ENCODE assay signal across 23 mouse cellular contexts in genomic region chr11:38464239-38464596, GRCm38 (mm10).
"Had no signal": no experiment of that assay in that cellular context is flagged by ENCODE, and none has a peak within 500 bp of the region (broad histone marks: within the 10 kb centered on the region; RNA-seq: fewer than 3 reads in every experiment).

No protein-coding gene starts in this region.

- H3K27me3 ChIP-seq: heart, embryonic 12.5 days; hindbrain, embryonic 12.5 days; limb, embryonic 13.5 days; limb, embryonic 15.5 days; liver, embryonic 12.5 days had no signal

- H3K27ac ChIP-seq: gastrocnemius, adult 2 months; heart, embryonic 10.5 days; hindbrain, embryonic 10.5 days; hindbrain, embryonic 12.5 days; hindbrain, embryonic 14.5 days; limb, embryonic 13.5 days; limb, embryonic 15.5 days; liver, embryonic 12.5 days had no signal

- H3K9me3 ChIP-seq: heart, embryonic 10.5 days; heart, embryonic 12.5 days; hindbrain, embryonic 10.5 days; hindbrain, embryonic 12.5 days; limb, embryonic 13.5 days; limb, embryonic 15.5 days; liver, embryonic 12.5 days had no signal

- H3K4me2 ChIP-seq: heart, embryonic 12.5 days; hindbrain, embryonic 12.5 days; hindbrain, embryonic 14.5 days; limb, embryonic 13.5 days; limb, embryonic 15.5 days; liver, embryonic 12.5 days had no signal

- ATAC-seq: hindbrain, embryonic 16.5 days; inflammation-experienced regulatory T-cells, adult 6 months; liver, embryonic 12.5 days had no signal

- H3K4me1 ChIP-seq: heart, embryonic 10.5 days; heart, embryonic 12.5 days; hindbrain, embryonic 10.5 days; hindbrain, embryonic 12.5 days; limb, embryonic 13.5 days; limb, embryonic 15.5 days; liver, embryonic 12.5 days had no signal

- DNase-seq: gastrocnemius, adult 2 months; gastrocnemius, postnatal 10 days; gastrocnemius, postnatal 25 days; heart, adult 18-20 months; heart, postnatal 10 days; heart, postnatal 4 days; kidney, adult 11 months; kidney, adult 2 months; kidney, adult 9 months; kidney, postnatal 25 days; layer of hippocampus, adult 9-11 months; layer of hippocampus, postnatal 36 days; left cerebral cortex, postnatal 4 days had no signal

- H3K36me3 ChIP-seq: heart, embryonic 10.5 days; heart, embryonic 12.5 days; hindbrain, embryonic 10.5 days; hindbrain, embryonic 12.5 days; limb, embryonic 13.5 days; limb, embryonic 15.5 days; liver, embryonic 12.5 days had no signal

- H3K9ac ChIP-seq: heart, embryonic 12.5 days; hindbrain, embryonic 12.5 days; hindbrain, embryonic 14.5 days; limb, embryonic 13.5 days; limb, embryonic 15.5 days; liver, embryonic 12.5 days had no signal

- H3K4me3 ChIP-seq: gastrocnemius, adult 2 months; heart, embryonic 10.5 days; heart, embryonic 12.5 days; hindbrain, embryonic 10.5 days; hindbrain, embryonic 12.5 days; limb, embryonic 13.5 days; limb, embryonic 15.5 days; liver, embryonic 12.5 days had no signal
